Mouse (Mus musculus): Measurements from ENCODE around the gene Slc17a2. TPM values are rescaled to one million over a fixed set of nuclear protein-coding genes. Genes with fewer than 3 reads are reported as not detected.

Gene Slc17a2
- polyA plus RNA-seq, 1 experiment from 2014 or later, result not detected

DNA sequence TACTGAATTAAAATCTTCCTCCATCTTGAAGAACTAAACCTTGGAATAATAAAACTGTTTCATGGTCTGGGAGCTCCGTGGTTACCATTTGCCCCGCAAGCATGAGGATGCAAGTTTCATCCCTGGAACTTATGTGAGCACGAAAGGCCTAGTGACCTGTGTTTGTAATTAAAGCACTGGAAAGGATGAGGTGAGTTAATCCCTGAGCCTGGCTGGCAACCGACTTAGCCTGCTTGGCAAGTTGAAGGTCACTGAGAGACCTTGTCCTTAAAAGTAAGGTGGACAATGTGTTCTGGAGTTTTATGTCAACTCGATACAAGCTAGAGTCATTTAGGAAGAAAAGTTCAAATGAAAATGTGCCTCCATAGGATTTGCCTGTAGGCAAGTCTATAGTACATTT, 28.0 kb downstream of the Slc17a2 start:
- 85% methylated on average over 5 of the region's 5 CpGs for WGBS
- no peaks in the 10 kb centered on the region for H3K4me1 ChIP-seq (replicated peaks; ENCODE audit: control insufficient read depth, insufficient read depth, low read length)
- H3K9ac ChIP-seq, result no peak overlapping the region
- H3K4me2 ChIP-seq (replicated peaks), result no peak overlapping the region
- no peaks in the 10 kb centered on the region for H3K27me3 ChIP-seq (ENCODE audit: control insufficient read depth, insufficient read depth, low read length)
- no peaks in the 10 kb centered on the region for H3K9me3 ChIP-seq (ENCODE audit: control insufficient read depth, low read length)
- DNase-seq (ENCODE audit: low spot score) (no peak), ATAC-seq (ENCODE audit: low FRiP score) (no peak)
- no peak overlapping the region for H3K27ac ChIP-seq
- no peak overlapping the region for H3K4me3 ChIP-seq (replicated peaks; ENCODE audit: low read length)
- H3K36me3 ChIP-seq (replicated peaks; ENCODE audit: control insufficient read depth, insufficient read depth), result no peaks in the 10 kb centered on the region

DNA sequence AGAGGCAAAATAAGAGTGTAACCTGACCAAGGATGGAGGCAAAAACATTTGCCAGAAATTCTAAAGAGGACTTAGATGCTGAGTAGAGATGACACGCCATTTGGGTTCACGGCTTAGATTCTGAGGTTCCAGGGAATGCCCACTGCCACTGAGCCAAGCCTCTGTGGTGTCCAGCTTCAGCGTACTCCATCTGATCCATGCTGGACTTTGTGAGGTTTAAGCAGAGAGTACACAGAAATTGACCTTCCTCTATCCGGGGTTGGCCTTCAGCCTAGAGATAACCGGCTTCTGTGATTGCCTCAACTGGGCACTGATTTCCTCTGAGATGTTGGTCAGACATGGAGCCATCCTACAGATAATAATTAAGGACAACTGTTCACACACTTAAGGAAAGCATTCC, 29.8 kb downstream of the Slc17a2 start:
- DNase-seq (ENCODE audit: low spot score) (no peak), ATAC-seq (ENCODE audit: low FRiP score) (no peak)
- Histone ChIP-seq H3K36me3 (replicated peaks; ENCODE audit: control insufficient read depth, insufficient read depth) (no peaks in the 10 kb centered on the region), H3K4me2 (replicated peaks) (no peak overlapping the region), H3K9me3 (ENCODE audit: control insufficient read depth, low read length) (no peaks in the 10 kb centered on the region), H3K4me3 (replicated peaks; ENCODE audit: low read length) (no peak overlapping the region), H3K27me3 (ENCODE audit: control insufficient read depth, insufficient read depth, low read length) (no peaks in the 10 kb centered on the region), H3K27ac (no peak overlapping the region), H3K9ac (no peak overlapping the region), H3K4me1 (replicated peaks; ENCODE audit: control insufficient read depth, insufficient read depth, low read length) (no peaks in the 10 kb centered on the region)
- 97% methylated on average over 5 of the region's 5 CpGs for WGBS

- H3K27ac ChIP-seq, result no peak within 1 kb of the TSS
- H3K4me3 ChIP-seq (replicated peaks; ENCODE audit: low read length), result no peak within 1 kb of the TSS
- no peaks in the 10 kb centered on the region for H3K36me3 ChIP-seq (replicated peaks; ENCODE audit: control insufficient read depth, insufficient read depth)
- H3K9me3 ChIP-seq (ENCODE audit: control insufficient read depth, low read length), result no peaks in the 10 kb centered on the region
- no peak within 1 kb of the TSS for H3K9ac ChIP-seq
- H3K4me1 ChIP-seq (replicated peaks; ENCODE audit: control insufficient read depth, insufficient read depth, low read length), result no peaks in the 10 kb centered on the region
- H3K4me2 ChIP-seq (replicated peaks), result no peak within 1 kb of the TSS
- ATAC-seq (ENCODE audit: low FRiP score) (no peak), DNase-seq (ENCODE audit: low spot score) (no peak)
- no peaks in the 10 kb centered on the region for H3K27me3 ChIP-seq (ENCODE audit: control insufficient read depth, insufficient read depth, low read length)
- 87% methylated on average over 2 of the region's 2 CpGs for WGBS
Measured at GRCm38 (mm10) chr13:23839308-23839707, 32.5 kb downstream of the Slc17a2 start, which contains the start of gene Slc17a3. Gene Slc17a3, plus strand, starts transcription at chr13:23839434.

- H3K36me3 ChIP-seq (replicated peaks; ENCODE audit: control insufficient read depth, insufficient read depth), result no peaks in the 10 kb centered on the region
- no peak overlapping the region for H3K9ac ChIP-seq
- H3K4me1 ChIP-seq (replicated peaks; ENCODE audit: control insufficient read depth, insufficient read depth, low read length), result no peaks in the 10 kb centered on the region
- H3K4me2 ChIP-seq (replicated peaks), result no peak overlapping the region
- H3K27ac ChIP-seq, result no peak overlapping the region
- no peaks in the 10 kb centered on the region for H3K9me3 ChIP-seq (ENCODE audit: control insufficient read depth, low read length)
- H3K27me3 ChIP-seq (ENCODE audit: control insufficient read depth, insufficient read depth, low read length), result no peaks in the 10 kb centered on the region
- ATAC-seq (ENCODE audit: low FRiP score), result no peak
- WGBS, result 88% methylated on average over 4 of the region's 4 CpGs
- H3K4me3 ChIP-seq (replicated peaks; ENCODE audit: low read length), result no peak overlapping the region
- no peak for DNase-seq (ENCODE audit: low spot score)
Measured at GRCm38 (mm10) chr13:23845851-23846250, 39.1 kb downstream of the Slc17a2 start.

DNA sequence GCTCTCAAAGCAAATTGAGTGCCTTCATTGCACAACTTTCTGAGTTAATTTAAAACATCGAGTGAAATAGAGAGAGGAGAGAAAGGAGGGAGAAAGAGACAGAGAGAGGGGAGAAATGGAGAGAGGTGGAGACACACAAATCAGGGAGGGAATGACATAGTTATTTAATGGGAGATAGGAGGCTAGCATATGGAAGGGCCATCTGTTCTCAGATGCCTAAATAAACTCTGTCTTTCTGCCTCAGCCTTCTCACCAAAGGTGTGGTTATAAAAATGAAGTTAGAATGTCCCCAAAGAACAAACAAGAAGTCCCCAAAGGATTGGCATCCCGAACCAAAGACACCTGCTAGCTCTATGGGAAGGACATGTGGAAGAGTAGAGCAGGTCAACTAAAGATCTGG, 42.5 kb downstream of the Slc17a2 start:
- DNase-seq (ENCODE audit: low spot score), result no peak
- Histone ChIP-seq H3K9me3 (ENCODE audit: control insufficient read depth, low read length) (no peaks in the 10 kb centered on the region), H3K4me1 (replicated peaks; ENCODE audit: control insufficient read depth, insufficient read depth, low read length) (no peaks in the 10 kb centered on the region), H3K27me3 (ENCODE audit: control insufficient read depth, insufficient read depth, low read length) (no peaks in the 10 kb centered on the region), H3K4me2 (replicated peaks) (no peak overlapping the region), H3K36me3 (replicated peaks; ENCODE audit: control insufficient read depth, insufficient read depth) (no peaks in the 10 kb centered on the region), H3K27ac (no peak overlapping the region), H3K4me3 (replicated peaks; ENCODE audit: low read length) (no peak overlapping the region), H3K9ac (no peak overlapping the region)
- 90% methylated on average over 2 of the region's 2 CpGs for WGBS
- ATAC-seq (ENCODE audit: low FRiP score), result no peak

DNA sequence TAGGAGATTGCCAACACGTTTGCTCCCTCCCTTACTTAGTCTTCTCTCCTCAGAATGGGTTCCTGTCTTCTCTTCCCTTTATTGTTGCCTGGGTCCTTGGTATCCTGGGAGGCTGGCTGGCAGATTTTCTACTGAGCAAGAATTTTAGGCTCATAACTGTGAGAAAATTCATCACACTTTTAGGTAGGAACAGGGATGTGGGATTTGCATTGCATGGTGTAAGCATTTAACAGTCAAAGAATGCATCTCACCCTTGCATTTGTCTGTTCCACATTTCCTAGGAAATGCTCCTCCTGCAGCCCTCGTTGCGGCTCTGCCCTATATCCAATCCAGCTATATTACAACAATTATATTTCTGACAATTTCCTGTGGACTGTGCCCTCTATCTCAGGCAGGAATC, 49.6 kb downstream of the Slc17a2 start:
- no peaks in the 10 kb centered on the region for H3K27me3 ChIP-seq (ENCODE audit: control insufficient read depth, insufficient read depth, low read length)
- no peaks in the 10 kb centered on the region for H3K9me3 ChIP-seq (ENCODE audit: control insufficient read depth, low read length)
- DNase-seq (ENCODE audit: low spot score), result no peak
- no peak overlapping the region for H3K4me3 ChIP-seq (replicated peaks; ENCODE audit: low read length)
- H3K4me2 ChIP-seq (replicated peaks), result no peak overlapping the region
- H3K4me1 ChIP-seq (replicated peaks; ENCODE audit: control insufficient read depth, insufficient read depth, low read length), result no peaks in the 10 kb centered on the region
- no peak overlapping the region for H3K9ac ChIP-seq
- WGBS, result 68% methylated on average over 3 of the region's 3 CpGs
- no peak for ATAC-seq (ENCODE audit: low FRiP score)
- H3K36me3 ChIP-seq (replicated peaks; ENCODE audit: control insufficient read depth, insufficient read depth), result no peaks in the 10 kb centered on the region
- no peak overlapping the region for H3K27ac ChIP-seq

GRCm38 (mm10) chr13:23861815-23862214, 55.0 kb downstream of the Slc17a2 start:
- Histone ChIP-seq H3K4me3 (replicated peaks; ENCODE audit: low read length) (no peak overlapping the region), H3K4me1 (replicated peaks; ENCODE audit: control insufficient read depth, insufficient read depth, low read length) (no peaks in the 10 kb centered on the region), H3K27ac (no peak overlapping the region), H3K9ac (no peak overlapping the region), H3K36me3 (replicated peaks; ENCODE audit: control insufficient read depth, insufficient read depth) (no peaks in the 10 kb centered on the region), H3K27me3 (ENCODE audit: control insufficient read depth, insufficient read depth, low read length) (no peaks in the 10 kb centered on the region), H3K4me2 (replicated peaks) (no peak overlapping the region), H3K9me3 (ENCODE audit: control insufficient read depth, low read length) (no peaks in the 10 kb centered on the region)
- ATAC-seq (ENCODE audit: low FRiP score) (no peak), DNase-seq (ENCODE audit: low spot score) (no peak)

GRCm38 (mm10) chr13:23864711-23865110, 57.9 kb downstream of the Slc17a2 start:
- Histone ChIP-seq H3K9me3 (ENCODE audit: control insufficient read depth, low read length) (no peaks in the 10 kb centered on the region), H3K4me3 (replicated peaks; ENCODE audit: low read length) (no peak overlapping the region), H3K27ac (no peak overlapping the region), H3K9ac (no peak overlapping the region), H3K4me2 (replicated peaks) (no peak overlapping the region), H3K36me3 (replicated peaks; ENCODE audit: control insufficient read depth, insufficient read depth) (no peaks in the 10 kb centered on the region), H3K27me3 (ENCODE audit: control insufficient read depth, insufficient read depth, low read length) (no peaks in the 10 kb centered on the region), H3K4me1 (replicated peaks; ENCODE audit: control insufficient read depth, insufficient read depth, low read length) (no peaks in the 10 kb centered on the region)
- ATAC-seq (ENCODE audit: low FRiP score), result no peak
- DNase-seq (ENCODE audit: low spot score), result no peak
- 82% methylated on average over 9 of the region's 9 CpGs for WGBS

DNA sequence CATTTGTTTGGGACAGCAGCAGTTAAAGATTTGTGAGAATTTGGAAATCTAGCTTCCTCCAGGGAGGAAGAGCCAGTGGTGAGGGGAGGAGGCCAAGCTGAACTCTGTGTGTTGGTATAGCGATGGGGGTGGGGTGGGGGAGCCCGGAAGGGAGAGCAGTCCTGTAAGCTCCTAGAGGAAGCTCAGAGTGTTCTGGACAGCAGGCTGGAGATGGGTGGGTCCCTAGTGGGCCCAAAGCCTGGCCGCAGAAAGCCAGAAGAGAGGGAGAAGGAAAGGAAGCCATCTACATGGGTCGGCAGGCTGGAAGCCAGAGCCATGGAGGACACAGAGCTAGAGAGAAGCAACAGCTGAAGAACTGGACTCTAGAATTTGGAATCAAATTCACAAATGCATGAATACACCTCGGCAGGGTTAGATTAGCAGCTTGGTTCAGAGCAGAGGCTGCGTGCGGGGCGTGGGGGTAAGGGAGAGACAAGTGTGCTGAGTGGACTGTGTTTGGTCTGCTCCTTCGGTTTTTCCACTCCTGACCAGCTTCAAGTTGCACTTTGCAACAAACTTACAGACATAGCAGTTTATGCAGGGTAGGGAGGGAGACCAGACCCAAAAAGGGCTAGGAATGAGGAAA, 59.4 kb downstream of the Slc17a2 start:
- DNase-seq (ENCODE audit: low spot score) (no peak), ATAC-seq (ENCODE audit: low FRiP score) (no peak)

DNA sequence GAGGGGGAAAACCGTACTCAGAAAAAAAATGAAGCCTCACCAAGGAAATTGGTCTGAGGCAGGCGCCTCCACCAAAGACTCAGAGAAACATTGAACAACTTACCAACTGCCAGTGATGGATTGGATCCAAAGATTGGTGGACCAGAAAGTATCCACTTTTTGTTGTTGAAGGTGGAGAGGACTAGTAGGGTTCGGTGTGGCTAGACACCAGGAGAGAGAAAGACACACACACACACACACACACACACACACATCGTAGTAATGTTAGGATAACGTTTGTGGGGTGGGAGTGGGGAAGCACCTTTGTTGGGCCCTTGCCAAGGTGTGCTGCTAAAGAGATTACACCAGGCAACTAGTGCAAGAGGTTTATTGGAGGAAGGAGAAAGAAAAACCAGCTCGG, 60.2 kb downstream of the Slc17a2 start:
- H3K9ac ChIP-seq, result no peak overlapping the region
- H3K36me3 ChIP-seq (replicated peaks; ENCODE audit: control insufficient read depth, insufficient read depth), result no peaks in the 10 kb centered on the region
- no peak overlapping the region for H3K27ac ChIP-seq
- no peak overlapping the region for H3K4me3 ChIP-seq (replicated peaks; ENCODE audit: low read length)
- H3K9me3 ChIP-seq (ENCODE audit: control insufficient read depth, low read length), result no peaks in the 10 kb centered on the region
- no peaks in the 10 kb centered on the region for H3K4me1 ChIP-seq (replicated peaks; ENCODE audit: control insufficient read depth, insufficient read depth, low read length)
- H3K4me2 ChIP-seq (replicated peaks), result no peak overlapping the region
- H3K27me3 ChIP-seq (ENCODE audit: control insufficient read depth, insufficient read depth, low read length), result no peaks in the 10 kb centered on the region
- DNase-seq (ENCODE audit: low spot score), result no peak
- no peak for ATAC-seq (ENCODE audit: low FRiP score)
- 88% methylated on average over 6 of the region's 6 CpGs for WGBS

More for the DNA sequence above, 59.4 kb downstream of the Slc17a2 start:
- no peak overlapping the region for H3K4me2 ChIP-seq (replicated peaks)
- H3K27me3 ChIP-seq (ENCODE audit: control insufficient read depth, insufficient read depth, low read length), result no peaks in the 10 kb centered on the region
- H3K4me3 ChIP-seq (replicated peaks; ENCODE audit: low read length), result no peak overlapping the region
- H3K9me3 ChIP-seq (ENCODE audit: control insufficient read depth, low read length), result no peaks in the 10 kb centered on the region
- 83% methylated on average over 9 of the region's 9 CpGs for WGBS
- no peaks in the 10 kb centered on the region for H3K36me3 ChIP-seq (replicated peaks; ENCODE audit: control insufficient read depth, insufficient read depth)
- no peak overlapping the region for H3K9ac ChIP-seq
- H3K27ac ChIP-seq, result no peak overlapping the region
- no peaks in the 10 kb centered on the region for H3K4me1 ChIP-seq (replicated peaks; ENCODE audit: control insufficient read depth, insufficient read depth, low read length)

All from hindbrain, embryonic 14.5 days (tissue).